Mouse (Mus musculus): ENCODE data around the gene Gm4778. TPM values are rescaled to one million over a fixed set of nuclear protein-coding genes. Genes with fewer than 3 reads are reported as not detected.
"Not testable (repeated sequence)": the region's sequence is repeated elsewhere in the genome, so short reads cannot be mapped to it uniquely, and the experiment has no call there.

Gm4778 gene
- not detected in 2 replicates for polyA plus RNA-seq (2016; fragmentation: Nextera tagmentation; extraction: Ambion mirVana)

DNA sequence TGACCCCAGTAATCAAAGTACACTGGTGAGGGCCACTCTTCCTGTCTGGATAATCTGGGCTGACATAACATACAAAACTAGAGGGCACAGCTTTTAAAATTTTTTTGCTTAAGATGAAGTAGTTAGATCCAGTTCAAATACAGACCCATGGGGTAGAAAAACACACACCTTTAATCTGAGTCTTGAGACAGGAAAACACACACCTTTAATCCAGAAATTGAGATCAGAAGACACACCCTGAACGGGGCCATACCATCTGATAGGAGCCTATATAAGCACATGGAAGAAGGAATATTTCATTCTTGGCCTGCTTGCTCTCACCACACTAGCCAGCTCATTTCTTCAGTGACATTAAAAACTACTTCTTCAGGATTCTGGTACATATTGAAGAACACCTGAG is at the start of gene Gm4778:
Gene Gm4778, plus strand, starts transcription at position 301 of the 400 bp plus-strand sequence.
- DNase-seq (ENCODE audit: low spot score); H3K27me3 ChIP-seq (replicated peaks; ENCODE audit: low read depth, poor library complexity, severe bottlenecking); H3K27ac ChIP-seq (replicated peaks); H3K4me1 ChIP-seq; H3K4me3 ChIP-seq; H3K36me3 ChIP-seq (replicated peaks); H3K9me3 ChIP-seq: not testable (repeated sequence)
- WGBS: 82% methylated on average over 1 of the region's 1 CpGs

DNA sequence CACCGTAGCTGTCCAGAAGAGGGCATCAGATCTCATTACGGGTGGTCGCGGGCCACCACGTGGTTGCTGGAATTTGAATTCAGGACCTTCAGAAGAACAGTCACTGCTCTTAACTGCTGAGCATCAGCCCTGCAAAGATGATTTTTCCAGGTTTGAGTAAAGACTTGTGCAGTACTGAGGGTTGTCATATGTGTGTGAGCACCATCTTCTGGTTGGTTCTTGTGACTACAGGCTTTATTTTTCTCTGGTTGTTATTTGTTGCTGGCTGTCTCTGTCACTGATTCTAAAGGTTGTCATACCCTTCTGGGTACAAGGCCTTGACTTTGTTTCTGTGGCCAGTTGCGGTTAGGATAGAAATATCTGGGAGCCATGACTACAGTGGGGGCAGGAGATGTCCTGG is 3.2 kb upstream of the Gm4778 start:
- 50% methylated on average over 6 of the region's 6 CpGs for WGBS
- no peaks in the 10 kb centered on the region for H3K9me3 ChIP-seq
- no peak overlapping the region for H3K4me3 ChIP-seq
- H3K27ac ChIP-seq (replicated peaks): no peak overlapping the region
- no peaks in the 10 kb centered on the region for H3K4me1 ChIP-seq
- H3K36me3 ChIP-seq (replicated peaks): no peaks in the 10 kb centered on the region
- H3K27me3 ChIP-seq (replicated peaks; ENCODE audit: low read depth, poor library complexity, severe bottlenecking): no peaks in the 10 kb centered on the region
- no peak for DNase-seq (ENCODE audit: low spot score)

DNA sequence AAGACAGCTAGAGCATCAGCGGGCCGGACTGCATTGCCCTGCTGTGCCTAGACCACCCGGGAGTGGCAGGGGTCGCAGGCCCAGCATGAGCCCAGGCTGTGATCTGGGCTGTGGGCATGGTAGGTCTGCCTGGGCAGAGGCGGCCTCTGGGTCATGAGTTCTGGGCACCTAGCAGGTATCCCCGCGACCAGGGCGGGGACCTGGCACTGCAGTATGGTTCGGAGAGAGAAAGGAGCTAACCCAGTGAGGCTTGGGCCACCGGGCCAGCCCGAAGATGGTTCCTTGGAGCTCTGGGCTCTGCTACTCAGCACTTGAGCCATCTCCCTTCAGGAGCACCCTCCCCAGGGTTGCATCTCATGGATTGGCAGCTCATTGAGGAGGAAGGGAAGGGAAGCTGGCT is 12.2 kb downstream of the Gm4778 start:
- 0 out of 2 replicates have a peak, but pooled peaks cover 3% of the 10 kb centered on the region for H3K9me3 ChIP-seq
- H3K4me1 ChIP-seq: no peaks in the 10 kb centered on the region
- no peak overlapping the region for H3K27ac ChIP-seq (replicated peaks)
- no peak overlapping the region for H3K4me3 ChIP-seq
- WGBS: 86% methylated on average over 11 of the region's 11 CpGs
- no peaks in the 10 kb centered on the region for H3K36me3 ChIP-seq (replicated peaks)
- H3K27me3 ChIP-seq (replicated peaks; ENCODE audit: low read depth, poor library complexity, severe bottlenecking): no peaks in the 10 kb centered on the region
- DNase-seq (ENCODE audit: low spot score): no peak

DNA sequence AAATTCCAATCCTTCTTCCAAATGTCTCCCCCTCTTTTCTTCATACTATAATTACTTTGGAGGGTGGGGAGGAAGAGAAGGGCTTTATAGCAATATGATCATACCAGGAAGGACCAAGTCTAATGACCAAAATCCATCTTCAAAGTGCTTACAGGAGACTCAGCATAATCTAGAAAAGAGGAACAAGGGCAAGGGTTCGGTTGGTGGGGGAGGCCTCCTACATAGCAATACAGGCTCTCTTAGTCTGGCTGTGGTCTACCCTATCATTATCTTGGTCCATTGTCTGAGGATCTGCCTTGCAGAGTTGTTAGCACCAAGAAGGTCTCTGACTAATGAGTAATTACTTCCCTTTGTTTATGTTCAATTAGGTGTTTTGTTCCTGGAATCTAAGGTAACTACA is 41.6 kb downstream of the Gm4778 start:
- Histone ChIP-seq H3K27ac (replicated peaks) (no peak overlapping the region), H3K9me3 (no peaks in the 10 kb centered on the region), H3K27me3 (replicated peaks; ENCODE audit: low read depth, poor library complexity, severe bottlenecking) (no peaks in the 10 kb centered on the region), H3K4me1 (peaks cover under 1% of the 10 kb centered on the region; the same call in 1 of the 2 replicates), H3K36me3 (replicated peaks) (no peaks in the 10 kb centered on the region), H3K4me3 (no peak overlapping the region)
- DNase-seq (ENCODE audit: low spot score): no peak
- 67% methylated on average over 1 of the region's 1 CpGs for WGBS

DNA sequence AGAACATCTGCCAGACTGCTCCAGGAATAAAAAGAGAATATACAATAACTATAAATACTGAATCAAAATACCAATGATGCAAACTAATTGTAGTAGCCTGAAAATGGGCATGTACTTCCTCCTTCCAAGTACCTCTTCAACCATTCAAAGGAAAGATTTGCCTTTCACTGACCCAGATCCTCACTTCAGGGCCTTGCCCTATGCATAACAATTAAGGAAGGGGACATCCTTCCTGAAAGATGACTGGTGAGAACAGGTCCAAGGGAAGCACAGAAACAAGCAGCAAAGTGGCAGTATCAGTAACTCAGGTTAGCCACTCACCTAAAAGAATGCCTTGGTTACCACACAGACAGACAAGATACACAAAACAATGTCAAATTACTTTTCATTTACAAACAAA is 43.1 kb downstream of the Gm4778 start:
- Histone ChIP-seq H3K4me3 (no peak overlapping the region), H3K27ac (replicated peaks) (no peak overlapping the region), H3K4me1 (peaks cover 7% of the 10 kb centered on the region; the same call in 1 of the 2 replicates), H3K27me3 (replicated peaks; ENCODE audit: low read depth, poor library complexity, severe bottlenecking) (no peaks in the 10 kb centered on the region), H3K36me3 (replicated peaks) (no peaks in the 10 kb centered on the region), H3K9me3 (no peaks in the 10 kb centered on the region)
- no peak for DNase-seq (ENCODE audit: low spot score)

DNA sequence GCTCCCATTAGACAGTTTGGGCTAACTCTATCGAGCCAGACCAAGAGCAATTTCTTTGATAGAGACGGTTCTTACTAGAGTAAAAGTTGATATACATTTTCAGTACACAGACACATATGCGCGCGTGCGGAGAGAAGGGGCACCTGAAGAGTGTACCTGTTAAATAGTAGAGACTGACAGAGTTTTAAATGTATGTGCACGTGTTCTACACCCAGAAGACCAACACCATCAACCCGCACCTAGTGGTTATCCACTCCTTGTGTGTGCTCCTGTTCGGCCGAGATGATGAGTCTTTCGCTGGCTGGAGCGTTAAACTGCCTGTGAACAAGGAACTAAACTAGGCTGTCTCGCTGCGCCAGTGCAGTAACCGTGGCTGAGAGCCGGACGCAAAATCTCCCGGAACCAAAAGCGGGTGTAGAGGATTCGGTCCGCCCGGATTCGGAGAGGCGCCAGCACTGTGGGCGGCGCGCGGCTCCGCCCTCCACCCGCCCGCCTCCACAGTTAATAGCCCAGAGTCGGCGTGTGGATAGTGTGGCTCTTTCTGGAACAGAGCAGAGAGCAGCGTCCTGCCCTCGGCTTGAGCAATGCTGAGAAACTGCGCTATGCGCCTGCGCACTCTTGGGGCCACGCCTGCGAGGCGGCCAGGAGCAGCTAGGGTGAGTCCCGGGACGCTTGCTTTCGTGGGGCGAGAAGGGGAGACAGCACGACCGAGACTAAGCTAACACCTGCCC is 46.0 kb downstream of the Gm4778 start, which contains the start of gene Them4:
Gene Them4, plus strand, starts transcription at position 457 of the 731 bp plus-strand sequence.
- H3K27me3 ChIP-seq (replicated peaks; ENCODE audit: low read depth, poor library complexity, severe bottlenecking): no peaks in the 10 kb centered on the region
- DNase-seq (ENCODE audit: low spot score): peak; percentile 94
- H3K4me1 ChIP-seq: peaks cover 7% of the 10 kb centered on the region; the same call in 1 of the 2 replicates
- WGBS: 2% methylated on average over 47 of the region's 47 CpGs
- no peaks in the 10 kb centered on the region for H3K36me3 ChIP-seq (replicated peaks)
- H3K4me3 ChIP-seq: peak within 1 kb of the TSS; percentile 75
- no peaks in the 10 kb centered on the region for H3K9me3 ChIP-seq
- H3K27ac ChIP-seq (replicated peaks): peak within 1 kb of the TSS; percentile 86

DNA sequence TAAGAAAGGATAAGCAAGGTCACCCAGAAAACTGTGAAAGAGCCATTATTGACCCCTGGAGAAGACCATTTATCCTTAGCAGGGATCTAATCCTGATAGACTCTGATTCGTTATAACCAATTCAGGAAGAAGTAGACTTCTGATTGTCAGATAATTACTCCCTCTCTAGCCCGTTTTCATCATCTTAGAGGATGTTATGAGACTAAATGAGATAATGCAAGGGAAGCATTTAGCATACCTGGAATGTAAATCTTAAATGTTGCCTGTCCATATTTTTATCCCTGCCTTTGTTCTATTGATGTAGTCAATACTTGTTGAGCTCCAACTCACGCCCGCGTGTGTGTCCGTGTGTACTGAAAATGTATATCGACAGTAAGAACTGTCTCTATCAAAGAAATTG is 46.7 kb downstream of the Gm4778 start:
- H3K4me3 ChIP-seq: peak overlapping the region; percentile 75
- no peaks in the 10 kb centered on the region for H3K9me3 ChIP-seq
- peaks cover 7% of the 10 kb centered on the region; the same call in 1 of the 2 replicates for H3K4me1 ChIP-seq
- H3K36me3 ChIP-seq (replicated peaks): no peaks in the 10 kb centered on the region
- WGBS: 55% methylated on average over 7 of the region's 7 CpGs
- no peak for DNase-seq (ENCODE audit: low spot score)
- no peaks in the 10 kb centered on the region for H3K27me3 ChIP-seq (replicated peaks; ENCODE audit: low read depth, poor library complexity, severe bottlenecking)
- H3K27ac ChIP-seq (replicated peaks): peak overlapping the region; percentile 86

DNA sequence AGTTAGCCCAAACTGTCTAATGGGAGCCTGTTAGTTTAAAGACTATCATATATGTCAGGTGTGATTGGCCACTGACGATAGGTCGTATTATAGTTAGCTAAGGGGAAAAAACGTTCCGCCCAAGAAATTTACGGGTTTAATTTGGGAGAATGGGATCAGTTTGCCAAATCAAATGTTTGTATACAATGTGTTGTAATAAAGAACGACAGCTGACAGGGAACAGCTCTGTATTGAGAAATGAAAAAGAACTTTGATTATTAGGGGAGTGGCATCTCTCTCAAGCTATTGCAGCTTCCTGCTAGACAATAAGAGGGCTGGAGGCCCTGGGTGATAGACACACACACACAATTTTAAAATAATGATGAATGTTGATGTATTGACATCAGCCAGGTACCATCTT is 47.1 kb downstream of the Gm4778 start:
- no peaks in the 10 kb centered on the region for H3K36me3 ChIP-seq (replicated peaks)
- H3K27ac ChIP-seq (replicated peaks): no peak overlapping the region
- peaks cover 7% of the 10 kb centered on the region; the same call in 1 of the 2 replicates for H3K4me1 ChIP-seq
- WGBS: 80% methylated on average over 6 of the region's 6 CpGs
- no peak for DNase-seq (ENCODE audit: low spot score)
- H3K27me3 ChIP-seq (replicated peaks; ENCODE audit: low read depth, poor library complexity, severe bottlenecking): no peaks in the 10 kb centered on the region
- H3K9me3 ChIP-seq: no peaks in the 10 kb centered on the region
- H3K4me3 ChIP-seq: peak overlapping the region; percentile 75

DNA sequence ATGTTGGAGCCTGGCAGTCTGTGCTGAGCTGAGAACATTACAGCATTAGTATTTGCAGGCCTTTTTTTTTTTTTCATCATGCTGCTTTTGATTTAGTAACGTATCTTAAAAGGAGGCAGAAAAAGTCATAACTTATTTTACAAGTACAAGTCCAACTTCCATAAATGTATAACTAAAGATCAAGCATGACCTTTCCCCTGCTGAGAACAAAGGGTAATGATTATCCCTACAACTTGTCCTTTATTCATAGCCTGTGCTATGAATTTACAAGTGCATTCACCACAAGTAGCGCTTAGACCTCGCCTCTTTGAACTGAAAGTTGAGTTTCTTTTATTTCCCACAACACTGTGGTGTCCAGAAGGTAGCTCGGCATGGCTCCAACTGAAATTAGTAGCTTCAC is 47.5 kb downstream of the Gm4778 start:
- WGBS: 88% methylated on average over 4 of the region's 4 CpGs
- no peak for DNase-seq (ENCODE audit: low spot score)
- Histone ChIP-seq H3K27ac (replicated peaks) (no peak overlapping the region), H3K4me3 (no peak overlapping the region), H3K4me1 (peaks cover 7% of the 10 kb centered on the region; the same call in 1 of the 2 replicates), H3K9me3 (no peaks in the 10 kb centered on the region), H3K36me3 (replicated peaks) (no peaks in the 10 kb centered on the region), H3K27me3 (replicated peaks; ENCODE audit: low read depth, poor library complexity, severe bottlenecking) (no peaks in the 10 kb centered on the region)

Other genes starting within 250 kb of the Gm4778 start
- not detected in 2 replicates for gene Gm9125, start 209.2 kb upstream of the Gm4778 start, polyA plus RNA-seq (2016; fragmentation: Nextera tagmentation; extraction: Ambion mirVana)
- gene Gm10697, start 191.4 kb upstream of the Gm4778 start, polyA plus RNA-seq (2016; fragmentation: Nextera tagmentation; extraction: Ambion mirVana): not detected in 2 replicates
- gene Gm10696, start 85.8 kb upstream of the Gm4778 start, polyA plus RNA-seq (2016; fragmentation: Nextera tagmentation; extraction: Ambion mirVana): not detected in 2 replicates
- not detected in 2 replicates for gene Gm5286, start 67.3 kb upstream of the Gm4778 start, polyA plus RNA-seq (2016; fragmentation: Nextera tagmentation; extraction: Ambion mirVana)
- 8.3 TPM in 2 replicates for gene Them4, start 46.1 kb downstream of the Gm4778 start, polyA plus RNA-seq (2016; fragmentation: Nextera tagmentation; extraction: Ambion mirVana)
- gene Them5, start 78.1 kb downstream of the Gm4778 start, polyA plus RNA-seq (2016; fragmentation: Nextera tagmentation; extraction: Ambion mirVana): 0.11 TPM in 1 of 2 replicates, not detected in the other
- gene C2cd4d, start 98.4 kb downstream of the Gm4778 start, polyA plus RNA-seq (2016; fragmentation: Nextera tagmentation; extraction: Ambion mirVana): 0.30 and 0.31 TPM in 2 replicates
- 0.21 and 0.29 TPM in 2 replicates for gene Rorc, start 108.8 kb downstream of the Gm4778 start, polyA plus RNA-seq (2016; fragmentation: Nextera tagmentation; extraction: Ambion mirVana)
- gene Lingo4, start 134.5 kb downstream of the Gm4778 start, polyA plus RNA-seq (2016; fragmentation: Nextera tagmentation; extraction: Ambion mirVana): 0.07 and 0.28 TPM in 2 replicates
- gene Tdrkh, start 149.2 kb downstream of the Gm4778 start, polyA plus RNA-seq (2016; fragmentation: Nextera tagmentation; extraction: Ambion mirVana): 14.2 and 16.5 TPM in 2 replicates
- gene Mrpl9, start 179.3 kb downstream of the Gm4778 start, polyA plus RNA-seq (2016; fragmentation: Nextera tagmentation; extraction: Ambion mirVana): 68.5 and 71.4 TPM in 2 replicates
- 0.56 and 0.60 TPM in 2 replicates for gene Oaz3, start 179.9 kb downstream of the Gm4778 start, polyA plus RNA-seq (2016; fragmentation: Nextera tagmentation; extraction: Ambion mirVana)
- 25.4 and 28.7 TPM in 2 replicates for gene Celf3, start 214.3 kb downstream of the Gm4778 start, polyA plus RNA-seq (2016; fragmentation: Nextera tagmentation; extraction: Ambion mirVana)
- 1.8 and 3.2 TPM in 2 replicates for gene Riiad1, start 216.3 kb downstream of the Gm4778 start, polyA plus RNA-seq (2016; fragmentation: Nextera tagmentation; extraction: Ambion mirVana)

Measured in embryonic facial prominence, embryonic 10.5 days (tissue).